Mouse (Mus musculus) naive thymus-derived CD4-positive, alpha-beta T cell, adult 2 months (primary cell): ENCODE measurements around the gene Ifnar2.
A peak's percentile ranks its signal among the peaks of the same experiment; 100 is the strongest.
"Not testable (repeated sequence)": the region's sequence is repeated elsewhere in the genome, so short reads cannot be mapped to it uniquely, and the experiment has no call there.

ENCODE experiments used
- DNase-seq: peaks from one replicate; pipeline ENCODE4 v3.0.0-alpha.2; 2011; ENCODE audit warnings: low read depth

The Ifnar2 gene

GRCm38 (mm10) chr16:91428259-91428865 is 55.8 kb downstream of the Ifnar2 start:
- no peak for DNase-seq

GRCm38 (mm10) chr16:91432720-91433328 is 60.2 kb downstream of the Ifnar2 start:
- DNase-seq: no peak

DNA sequence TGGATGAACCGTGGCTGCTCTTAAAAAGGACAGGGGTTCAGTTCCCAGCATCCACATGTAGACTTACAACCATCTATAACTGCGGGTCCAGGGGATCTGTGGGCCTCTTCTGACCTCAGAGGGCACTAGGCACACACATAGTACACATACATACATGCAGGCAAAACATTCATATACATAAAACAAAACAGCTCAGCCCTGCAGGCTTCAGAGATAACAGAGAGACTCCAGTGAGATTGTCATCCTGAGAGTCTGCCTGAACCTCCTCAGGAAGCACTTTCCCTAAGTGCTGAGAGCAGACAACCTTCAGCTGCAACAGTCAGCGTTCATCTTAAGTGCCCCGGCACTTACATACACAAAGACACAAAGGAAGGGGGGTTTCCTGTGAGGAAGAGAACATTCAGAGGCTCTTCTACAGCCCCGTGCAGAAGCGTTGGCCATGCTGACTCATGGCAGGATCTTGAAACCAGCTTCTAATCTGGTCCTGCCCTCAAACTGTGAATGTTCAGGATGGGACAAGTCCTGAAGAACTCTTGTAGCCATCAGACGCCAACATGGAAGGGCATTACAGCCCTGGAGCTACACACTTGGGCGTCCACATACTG is 60.8 kb downstream of the Ifnar2 start:
- DNase-seq: peak; percentile 64

DNA sequence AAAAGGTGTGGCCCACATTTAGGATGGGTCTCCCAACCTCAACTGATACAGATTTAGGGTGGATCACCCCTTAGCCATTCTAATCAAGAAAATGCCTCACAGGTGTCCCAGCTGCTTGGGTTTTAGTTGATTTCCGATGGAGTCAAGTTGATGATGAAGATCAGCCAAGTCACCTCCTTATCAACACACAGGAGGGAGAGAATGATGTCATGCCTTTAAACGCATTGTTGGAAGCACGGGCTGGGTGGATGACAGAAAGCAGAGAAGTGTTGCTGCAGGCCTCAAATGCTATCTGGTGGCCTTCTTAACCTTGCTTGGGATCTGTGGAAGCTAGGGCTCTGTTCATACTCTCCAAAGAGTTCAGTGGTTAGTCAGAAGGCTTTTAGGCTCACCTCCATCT is 61.5 kb downstream of the Ifnar2 start:
- DNase-seq: no peak

DNA sequence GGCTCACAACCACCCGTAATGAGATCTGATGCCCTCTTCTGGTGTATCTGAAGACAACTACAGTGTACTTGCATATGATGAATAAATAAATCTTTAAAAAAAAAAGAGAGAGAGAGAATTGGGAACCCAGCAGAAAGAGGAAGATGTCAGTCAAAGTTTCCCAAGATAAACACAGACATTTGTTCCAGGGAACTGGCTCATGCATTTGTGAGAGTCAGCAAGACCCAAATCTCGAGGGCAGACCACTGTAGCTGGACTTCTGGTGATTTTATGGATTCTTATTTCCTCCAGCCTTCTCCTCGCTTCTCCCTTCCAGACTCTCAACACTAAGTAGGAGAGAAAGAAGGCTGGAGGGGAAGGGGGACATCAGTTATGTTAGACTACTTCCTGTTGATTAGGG is 65.5 kb downstream of the Ifnar2 start:
- no peak for DNase-seq

DNA sequence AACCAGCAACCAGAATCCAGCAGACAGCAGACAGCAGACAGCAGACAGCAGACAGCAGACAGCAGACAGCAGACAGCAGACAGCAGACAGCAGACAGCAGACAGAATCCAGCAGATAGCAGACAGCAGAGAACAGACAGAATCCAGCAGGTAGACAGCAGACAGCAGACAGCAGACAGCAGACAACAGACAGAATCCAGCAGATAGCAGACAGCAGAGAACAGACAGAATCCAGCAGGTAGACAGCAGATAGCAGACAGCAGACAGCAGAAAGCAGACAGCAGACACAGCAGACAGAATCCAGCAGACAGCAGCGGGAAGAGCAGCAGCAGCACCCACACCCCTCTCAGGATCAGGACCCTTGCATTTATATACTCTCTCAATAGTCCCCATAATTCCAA is 66.0 kb downstream of the Ifnar2 start:
- not testable (repeated sequence) for DNase-seq

DNA sequence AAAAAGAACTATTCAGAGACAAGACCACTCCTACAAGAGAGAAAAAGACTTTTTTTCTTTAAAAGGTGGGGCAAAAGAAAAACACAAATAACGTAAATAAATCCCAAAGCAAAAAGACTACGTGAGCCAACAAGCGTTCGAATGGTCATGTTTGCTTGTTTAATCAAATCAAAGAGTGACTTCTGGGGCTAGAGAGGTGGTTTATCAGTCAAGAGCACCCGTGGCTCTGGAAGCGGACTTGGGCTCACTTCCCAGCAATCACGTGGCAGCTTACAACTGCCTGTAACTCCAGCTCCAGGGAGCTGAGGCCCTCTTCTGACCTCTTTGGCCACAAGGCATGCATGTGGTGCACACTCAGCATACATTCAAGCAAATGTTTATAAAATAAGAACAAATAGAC is 68.8 kb downstream of the Ifnar2 start:
- no peak for DNase-seq

- peak; percentile 58 for DNase-seq
Measured at GRCm38 (mm10) chr16:91441811-91442240, 69.2 kb downstream of the Ifnar2 start.

DNA sequence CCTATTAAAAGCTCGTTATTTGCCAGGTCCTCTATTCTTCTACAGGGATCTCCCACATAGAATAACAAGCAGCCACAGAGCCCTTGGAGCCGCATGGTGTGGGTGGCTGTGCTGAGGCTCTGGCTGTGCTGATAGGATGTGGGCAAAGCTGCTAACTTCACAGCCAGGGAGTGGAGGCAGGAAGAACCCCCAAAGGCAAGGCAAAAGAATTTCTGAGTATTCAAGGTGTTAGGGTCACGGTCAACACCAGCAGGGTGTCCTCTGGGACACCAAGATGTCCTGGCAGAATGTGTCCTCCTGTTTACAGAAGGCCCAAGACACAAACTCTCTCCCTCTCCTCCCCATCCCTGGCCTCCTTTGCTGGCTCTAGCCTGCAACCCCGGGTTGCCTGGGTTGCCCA is 69.9 kb downstream of the Ifnar2 start:
- DNase-seq: peak; percentile 76

- peak; percentile 74 for DNase-seq
Measured at GRCm38 (mm10) chr16:91443211-91443611, 70.6 kb downstream of the Ifnar2 start.

- DNase-seq: no peak
Measured at GRCm38 (mm10) chr16:91444847-91445246, 72.3 kb downstream of the Ifnar2 start.

- DNase-seq: peak; percentile 85
Measured at GRCm38 (mm10) chr16:91445566-91445965, 73.0 kb downstream of the Ifnar2 start.

GRCm38 (mm10) chr16:91446778-91447511 is 74.4 kb downstream of the Ifnar2 start:
- peak; percentile 47 for DNase-seq

GRCm38 (mm10) chr16:91447512-91447900 is 74.9 kb downstream of the Ifnar2 start:
- no peak for DNase-seq

DNA sequence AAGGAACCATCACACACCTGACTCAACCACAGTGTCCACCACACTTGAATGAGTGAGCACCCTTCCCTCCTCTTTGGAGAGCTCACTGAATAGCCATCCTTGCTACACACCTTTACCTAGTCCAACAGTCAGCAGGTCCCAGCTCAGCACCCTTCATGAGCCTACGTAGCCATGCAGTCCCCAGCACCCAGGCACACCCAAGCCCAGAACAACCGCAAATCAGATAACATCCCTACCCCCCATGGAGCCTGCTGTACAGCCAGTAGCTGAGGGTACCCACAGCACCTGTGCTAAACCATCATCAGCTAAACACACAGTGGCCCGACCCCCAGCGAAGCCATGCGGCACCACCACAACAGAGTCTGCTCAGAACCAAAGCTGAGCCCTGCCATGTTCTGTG is 75.5 kb downstream of the Ifnar2 start:
- peak; percentile 51 for DNase-seq

GRCm38 (mm10) chr16:91448895-91449294 is 76.3 kb downstream of the Ifnar2 start:
- DNase-seq: no peak

DNA sequence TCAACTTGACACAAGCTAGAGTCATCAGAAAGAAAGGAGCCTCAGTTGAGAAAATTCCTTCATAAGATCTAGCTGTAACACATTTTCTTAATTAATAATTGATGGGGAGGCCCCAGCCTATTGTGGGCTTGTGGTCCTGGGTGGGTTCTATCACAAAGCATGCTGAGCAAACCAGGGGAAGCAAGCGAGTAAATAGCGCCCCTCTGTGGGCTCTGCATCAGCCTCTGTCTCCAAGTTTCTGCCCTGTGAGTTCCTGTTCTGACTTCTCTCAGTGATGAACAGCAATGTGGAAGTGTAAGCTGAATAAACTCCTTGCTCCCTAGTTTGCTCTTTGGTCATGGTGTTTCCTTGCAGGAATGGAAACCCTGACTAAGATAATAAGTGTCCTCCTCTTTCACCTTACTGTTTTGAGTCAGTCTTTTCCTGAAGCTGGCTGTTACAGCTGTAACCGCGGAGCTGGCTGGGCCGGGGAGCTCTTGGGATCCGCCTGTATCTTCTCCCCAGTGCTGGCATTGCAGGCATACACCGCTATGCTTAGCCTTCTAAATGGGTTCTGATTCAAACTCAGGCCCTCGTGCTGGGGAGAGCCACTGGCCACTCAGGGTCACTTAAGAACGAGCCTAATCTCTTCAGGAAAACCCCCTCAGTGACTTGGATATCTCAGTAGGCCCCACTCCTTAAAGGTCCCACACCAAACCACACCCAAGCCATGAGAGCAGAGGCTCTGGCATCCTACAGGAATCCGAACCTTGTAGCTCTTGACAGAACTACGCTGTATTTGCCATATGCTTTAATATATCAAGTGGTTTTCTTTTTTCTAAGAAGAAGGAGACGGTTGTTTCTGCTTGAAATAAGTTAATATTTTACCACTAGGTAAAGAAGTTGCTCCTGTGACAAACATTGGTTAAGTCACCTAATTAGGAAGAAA is 77.8 kb downstream of the Ifnar2 start:
- no peak for DNase-seq

DNA sequence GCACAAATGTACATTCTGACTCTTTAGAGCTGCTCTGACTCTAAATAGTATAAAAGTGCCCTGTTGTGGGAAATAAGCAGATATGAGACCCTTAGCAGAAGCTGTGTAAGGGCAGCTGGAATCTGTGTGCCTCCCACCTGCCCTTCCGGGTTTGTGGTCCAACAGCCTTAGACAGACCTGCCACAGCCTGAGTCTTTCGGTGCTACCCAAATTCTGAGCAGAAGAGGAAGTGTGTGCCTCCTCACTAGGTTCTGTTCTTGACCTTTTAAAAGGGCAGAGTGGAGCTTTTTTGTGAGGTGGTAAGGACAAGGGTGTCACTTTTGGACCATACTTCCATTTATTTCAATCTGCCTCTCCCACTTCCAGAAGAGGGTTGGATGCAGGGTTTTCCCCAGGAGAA is 79.4 kb downstream of the Ifnar2 start:
- DNase-seq: peak; percentile 53

- no peak for DNase-seq
Measured at GRCm38 (mm10) chr16:91452363-91452896, 79.8 kb downstream of the Ifnar2 start.
